Mouse (Mus musculus) adrenal gland, adult 2 months (tissue): ENCODE results near the gene Mycbp. TPM values are rescaled to one million over a fixed set of nuclear protein-coding genes. Genes with fewer than 3 reads are reported as not detected.

Experiments
- DNase-seq: peaks from one replicate; pipeline ENCODE4 v3.0.0; 2021
- long read RNA-seq: library from polyadenylated mRNA; stranded (forward); transcript quantifications from one replicate; pipeline ENCODE4 v2.0.0, GENCODE M21; 2021
- polyA plus RNA-seq: library from polyadenylated mRNA; depleted of rRNA; stranded (reverse); fragments of >200 nt; gene quantifications from 2 replicates; pipeline ENCODE4 v1.2.3, GENCODE M21; 2012; rRNA removed
- total RNA-seq, 2 experiments: library from RNA; stranded (reverse); gene quantifications; 2 replicates each; pipeline ENCODE4 v1.2.3; 2021

Gene Mycbp
- total RNA-seq (10 to 100 TPM; 41.7 to 52.8 TPM), polyA plus RNA-seq (8.0 and 9.2 TPM in 2 replicates)
- long read RNA-seq, transcript Mycbp-201 (5 exons, 1,685 nt): major isoform, 38 of 44 reads
- long read RNA-seq, partial matches to known transcripts: 4 of 44 reads
- long read RNA-seq, other reads (novel, unspliced or antisense): 0 of 44 reads

GRCm38 (mm10) chr4:123904333-123905125 is at the start of gene Mycbp:
Gene Mycbp, plus strand, starts transcription at chr4:123904832.
- DNase-seq: peak; percentile 100

DNA sequence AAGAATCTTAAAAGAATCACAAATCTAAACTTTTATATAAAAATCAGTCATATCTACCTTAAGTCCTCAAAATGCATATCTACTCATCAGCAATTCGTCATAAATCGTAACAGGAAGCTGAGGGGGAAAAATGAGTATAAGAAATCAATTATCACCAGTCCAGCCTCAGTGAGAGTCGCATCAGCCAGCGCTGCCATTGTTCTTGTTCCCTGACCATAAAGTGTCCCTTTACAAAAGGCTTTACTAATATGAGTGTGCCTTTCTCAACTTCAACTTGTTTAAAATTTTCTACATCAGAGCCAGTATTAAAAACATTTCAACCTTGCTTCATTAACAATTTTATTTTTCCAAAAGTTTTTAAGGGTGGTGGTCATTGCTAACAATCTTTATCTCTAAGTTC is 47.7 kb upstream of the Mycbp start:
- DNase-seq: no peak

- no peak for DNase-seq
Observed at GRCm38 (mm10) chr4:123858090-123858489, 46.5 kb upstream of the Mycbp start.

- no peak for DNase-seq
Observed at GRCm38 (mm10) chr4:123859379-123859778, 45.3 kb upstream of the Mycbp start, which contains the start of gene 4933427I04Rik. Gene 4933427I04Rik, plus strand, starts transcription at chr4:123859679.

- no peak for DNase-seq
Observed at GRCm38 (mm10) chr4:123859803-123860202, 44.8 kb upstream of the Mycbp start.

- DNase-seq: no peak
Observed at GRCm38 (mm10) chr4:123860621-123861020, 44.0 kb upstream of the Mycbp start.

GRCm38 (mm10) chr4:123893726-123894125 is 10.9 kb upstream of the Mycbp start:
- DNase-seq: no peak

GRCm38 (mm10) chr4:123894295-123894694 is 10.3 kb upstream of the Mycbp start:
- no peak for DNase-seq

GRCm38 (mm10) chr4:123898696-123899095 is 5.9 kb upstream of the Mycbp start:
- no peak for DNase-seq

- DNase-seq: no peak
Observed at GRCm38 (mm10) chr4:123903432-123903831, 1.2 kb upstream of the Mycbp start.

GRCm38 (mm10) chr4:123905126-123905668 is 565 bp downstream of the Mycbp start:
- no peak for DNase-seq

DNA sequence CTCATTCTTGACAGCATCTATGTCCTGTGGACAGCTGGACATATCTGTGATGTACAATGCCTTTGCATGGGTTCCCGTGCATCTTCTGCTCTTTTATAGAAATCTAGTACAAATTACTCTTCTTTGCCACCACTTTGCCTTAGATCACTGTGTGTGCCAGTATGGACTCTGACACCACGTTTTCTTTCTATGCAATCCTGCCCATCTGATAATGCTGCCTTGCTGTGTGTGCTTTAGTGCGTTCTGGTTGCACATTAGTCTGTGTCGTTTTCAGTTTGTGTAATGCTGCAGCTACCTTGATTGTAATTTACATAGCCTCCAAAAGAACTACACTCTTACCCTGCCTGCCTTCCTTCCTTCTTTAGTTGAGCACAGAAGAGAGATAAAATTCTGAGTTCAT is 6.9 kb downstream of the Mycbp start:
- no peak for DNase-seq

DNA sequence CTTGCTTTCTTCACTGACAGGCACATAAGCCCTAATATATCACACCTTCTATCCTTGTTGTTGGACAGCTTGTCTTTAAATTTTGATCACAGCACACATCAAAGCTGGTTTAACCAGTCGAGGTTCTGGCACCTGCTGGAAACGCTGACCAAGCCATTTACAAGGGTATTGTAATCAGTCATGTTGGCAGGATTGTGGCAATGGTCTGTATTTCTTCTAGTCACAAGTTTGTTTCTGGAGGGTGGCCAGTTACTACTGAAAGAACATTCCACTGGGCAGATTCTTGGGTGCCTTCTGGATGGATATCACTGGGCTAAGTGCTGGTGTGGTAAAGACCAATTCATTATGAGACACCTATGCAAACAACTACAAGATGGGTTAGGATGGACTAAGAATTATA is 7.8 kb downstream of the Mycbp start:
- DNase-seq: peak; percentile 62

DNA sequence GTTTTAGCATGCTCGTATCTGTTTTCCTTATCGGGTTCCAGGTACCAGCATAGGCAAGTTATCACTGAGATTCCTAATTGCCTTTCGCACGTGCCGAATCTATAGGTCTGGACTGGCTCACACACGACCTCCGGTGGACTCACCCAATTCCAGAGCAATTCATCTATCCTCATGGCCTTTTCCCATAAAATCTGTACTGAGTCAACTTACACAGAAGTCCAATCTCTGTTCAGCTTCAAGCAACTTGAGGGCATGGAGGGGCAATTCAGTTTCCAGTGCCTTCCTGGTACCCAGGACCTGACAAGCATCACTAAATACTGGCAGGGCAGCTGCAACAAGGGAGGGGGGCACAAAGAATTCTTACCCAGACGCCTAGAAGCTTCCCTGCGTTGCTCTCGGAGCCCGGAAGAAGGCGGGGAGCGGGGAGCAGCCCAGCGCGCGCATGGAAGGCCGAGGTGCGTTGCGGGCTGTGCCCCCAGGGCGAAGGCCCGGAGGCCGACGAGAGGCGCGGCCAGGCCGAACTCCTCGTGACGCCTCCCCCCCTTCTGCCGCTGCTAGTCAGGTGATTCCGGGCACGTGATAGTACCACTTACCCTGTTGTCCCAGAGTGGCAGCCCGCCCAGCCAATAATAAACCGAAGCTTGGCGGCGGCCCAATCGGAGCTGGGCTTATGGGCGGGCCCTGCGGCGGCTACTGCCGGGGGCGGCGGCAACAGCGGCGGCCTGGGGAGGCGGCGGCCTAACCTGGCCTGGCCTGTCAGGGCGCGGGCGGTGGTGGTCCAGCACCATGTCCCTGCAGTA is 12.3 kb downstream of the Mycbp start, which contains the start of gene Rragc:
Gene Rragc (plus strand): TSS at position 699 of the 800 bp plus-strand sequence.
- peak; percentile 100 for DNase-seq

DNA sequence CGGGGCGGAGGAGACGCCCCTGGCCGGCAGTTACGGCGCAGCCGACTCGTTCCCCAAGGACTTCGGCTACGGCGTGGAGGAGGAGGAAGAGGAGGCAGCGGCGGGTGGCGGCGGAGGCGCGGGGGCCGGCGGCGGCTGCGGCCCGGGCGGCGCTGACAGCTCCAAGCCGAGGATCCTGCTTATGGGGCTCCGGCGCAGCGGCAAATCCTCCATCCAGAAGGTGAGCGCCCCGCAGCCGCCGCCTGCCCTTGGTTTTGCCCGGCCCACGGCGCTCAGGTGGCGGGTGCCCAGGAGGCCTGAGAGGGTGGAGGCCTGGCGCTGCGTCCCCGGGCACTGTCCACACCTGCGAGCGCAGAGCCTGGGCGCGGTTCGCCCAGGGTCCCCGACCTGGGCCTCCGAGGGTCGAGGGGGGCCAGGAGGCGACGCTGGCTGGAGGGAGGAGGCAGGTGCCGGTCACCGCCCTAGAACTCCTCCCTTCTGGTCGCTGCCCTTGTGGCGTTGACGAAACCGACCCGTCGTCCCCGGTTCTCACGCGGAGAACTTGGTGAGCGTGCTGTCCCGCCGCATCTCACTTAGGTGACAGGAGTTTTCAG is 13.0 kb downstream of the Mycbp start, which contains the start of gene 4930535I16Rik:
Gene 4930535I16Rik (minus strand): TSS at position 475 of the 593 bp plus-strand sequence.
- no peak for DNase-seq

- no peak for DNase-seq
Observed at GRCm38 (mm10) chr4:123918851-123919250, 14.2 kb downstream of the Mycbp start.

- no peak for DNase-seq
Observed at GRCm38 (mm10) chr4:123921055-123921565, 16.5 kb downstream of the Mycbp start.

DNA sequence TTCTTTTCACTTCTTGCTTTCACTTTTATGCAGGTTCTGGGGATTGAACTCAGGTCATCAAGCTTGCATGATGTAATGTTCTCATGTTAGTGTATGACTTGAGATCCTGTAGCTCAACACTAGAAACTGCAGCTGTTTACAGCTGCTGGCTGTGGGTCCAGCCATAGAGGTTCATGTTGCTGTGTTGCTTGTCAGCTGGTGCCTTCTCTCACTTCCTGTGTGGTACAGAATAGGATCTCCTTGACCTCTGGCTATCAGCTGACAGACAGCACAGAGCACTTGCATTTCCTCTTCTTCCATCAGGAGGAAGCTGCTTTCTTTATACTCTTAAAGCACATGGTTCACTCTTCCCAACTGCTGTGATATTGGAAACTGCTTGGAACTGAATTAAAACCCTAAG is 23.3 kb downstream of the Mycbp start:
- no peak for DNase-seq

- DNase-seq: no peak
Observed at GRCm38 (mm10) chr4:123929994-123930393, 25.4 kb downstream of the Mycbp start.

DNA sequence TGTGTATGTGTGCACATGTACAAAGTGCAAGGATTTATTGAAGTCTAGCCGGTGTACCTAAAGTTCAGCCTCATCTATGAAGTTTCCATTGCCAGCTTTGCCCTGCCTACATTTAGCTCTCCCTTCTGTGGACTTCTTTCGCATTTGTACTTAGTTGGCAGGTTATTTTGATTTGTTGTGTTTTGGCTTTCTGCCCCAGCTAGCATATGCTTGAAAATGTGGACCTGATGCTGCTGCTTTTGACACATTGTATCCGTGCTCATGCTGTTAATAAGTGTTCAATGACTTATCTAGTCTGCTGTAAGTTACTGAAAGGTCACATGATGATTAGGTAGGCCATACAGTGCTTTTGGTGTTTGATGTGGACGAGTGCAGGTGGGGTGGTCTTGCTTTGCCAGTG is 29.7 kb downstream of the Mycbp start:
- no peak for DNase-seq

DNA sequence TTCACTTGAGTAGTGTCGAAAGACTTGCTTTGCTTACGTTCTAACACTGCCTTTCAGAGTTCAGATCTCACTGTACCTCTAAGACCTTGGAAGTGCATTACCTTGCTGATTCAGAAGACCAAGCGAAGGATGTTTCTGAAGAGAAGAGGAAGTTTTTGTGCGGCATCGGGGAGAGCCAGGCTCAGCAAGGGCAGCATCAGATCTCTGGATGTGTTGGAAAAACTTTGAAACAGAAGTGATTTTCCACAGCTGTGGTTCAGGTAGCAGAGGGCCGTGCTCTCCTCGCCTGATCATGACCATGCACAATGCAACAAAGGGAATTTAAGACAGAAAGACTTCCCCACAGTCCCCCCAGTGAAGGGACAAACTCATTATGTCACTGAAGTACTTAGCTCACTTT is 31.4 kb downstream of the Mycbp start:
- DNase-seq: no peak

DNA sequence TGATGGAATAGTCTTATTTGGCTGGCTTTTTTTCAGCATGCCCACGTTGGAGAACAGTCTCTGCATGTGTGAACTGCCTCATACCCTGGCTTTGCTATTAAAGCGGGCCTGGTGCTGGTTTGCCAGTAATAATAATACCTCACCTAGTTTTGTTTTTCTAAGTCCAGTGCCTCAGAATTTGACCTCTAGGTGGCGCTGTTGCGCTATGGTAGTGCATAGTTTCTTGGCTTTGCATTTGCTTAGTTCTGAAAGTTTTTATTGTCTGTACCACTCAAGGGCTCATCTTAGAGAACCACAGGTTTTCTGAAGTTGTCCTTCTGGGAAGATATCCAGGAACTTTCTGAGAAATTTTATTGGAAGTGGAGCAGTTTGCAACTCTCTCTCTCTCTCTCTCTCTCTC is 35.2 kb downstream of the Mycbp start:
- peak; percentile 69 for DNase-seq
